Mouse (Mus musculus) forebrain, embryonic 14.5 days (tissue): ENCODE measurements around the gene Abcd4. TPM values are rescaled to one million over a fixed set of nuclear protein-coding genes. Genes with fewer than 3 reads are reported as not detected.

Experiments used
- ATAC-seq: fragments of 200-750 bp; cut with Nextera tagmentation; 2 replicates; pipeline ENCODE4 v1.8.0; 2017; ENCODE audit warnings: mild to moderate bottlenecking, moderate library complexity
- DNase-seq: peaks from one replicate; pipeline ENCODE4 v3.0.0-alpha.2; 2015; ENCODE audit warnings: low spot score
- H3K27ac ChIP-seq: fragments of 300-500 bp; sonication (generic); 2 replicates; pipeline ENCODE4 v1.5.1; 2014; ENCODE audit warnings: low read depth, mild to moderate bottlenecking, control low read depth, low read length, moderate library complexity
- H3K27me3 ChIP-seq: fragments of 300-500 bp; sonication (generic); replicated peaks from 2 replicates; pipeline ENCODE4 v1.6.1; 2014; ENCODE audit warnings: low read length, control low read depth, mixed read lengths; ENCODE audit not compliant: control insufficient read depth, insufficient read depth
- H3K36me3 ChIP-seq: fragments of 300-500 bp; sonication (generic); 2 replicates; pipeline ENCODE4 v1.6.1; 2014; ENCODE audit warnings: low read length, control low read depth; ENCODE audit not compliant: control insufficient read depth, insufficient read depth
- H3K4me1 ChIP-seq: fragments of 300-500 bp; sonication (generic); 2 replicates; pipeline ENCODE4 v1.6.1; 2014; ENCODE audit warnings: antibody characterized with exemption, low read length, control low read depth; ENCODE audit not compliant: control insufficient read depth, insufficient read depth
- H3K4me2 ChIP-seq: fragments of 300-500 bp; sonication (generic); 2 replicates; pipeline ENCODE4 v1.6.1; 2014; ENCODE audit warnings: mild to moderate bottlenecking, control low read depth, low read length
- H3K4me3 ChIP-seq: fragments of 300-500 bp; sonication (generic); 2 replicates; pipeline ENCODE4 v1.5.1; 2014; ENCODE audit warnings: low read depth, low read length, control low read depth
- H3K9ac ChIP-seq: fragments of 300-500 bp; sonication (generic); 2 replicates; pipeline ENCODE4 v1.6.1; 2014; ENCODE audit warnings: mild to moderate bottlenecking, low read length, control low read depth, moderate library complexity
- H3K9me3 ChIP-seq: fragments of 300-500 bp; sonication (generic); replicated peaks from 2 replicates; pipeline ENCODE4 v1.6.1; 2016; ENCODE audit warnings: low read length, control low read depth, mixed read lengths; ENCODE audit not compliant: control insufficient read depth
- WGBS: fragments of 180-500 bp; shearing (Covaris S2); extraction: QIAGEN DNeasy Blood & Tissue Kit; methylation state at CpG from one replicate; pipeline ENCODE4 v1.1.7; 2014; 5-methylcytosine and 5-hydroxymethylcytosine counted together
- polyA plus RNA-seq: library from polyadenylated mRNA; unstranded; fragments of >200 nt; fragmentation: Nextera tagmentation; extraction: Ambion mirVana; gene quantifications from 2 replicates; pipeline ENCODE4 v1.2.1, GENCODE M21; 2014

The Abcd4 gene
- polyA plus RNA-seq: 5.2 and 8.3 TPM in 2 replicates

- peak within 1 kb of the TSS; percentile 73 for H3K4me3 ChIP-seq
- under 1% methylated on average over 34 of the region's 34 CpGs for WGBS
- H3K27ac ChIP-seq: no peak within 1 kb of the TSS
These were observed at the start of gene Abcd4 for GRCm38 (mm10) chr12:84616977-84617630. Gene Abcd4, minus strand, starts transcription at chr12:84617413.

DNA sequence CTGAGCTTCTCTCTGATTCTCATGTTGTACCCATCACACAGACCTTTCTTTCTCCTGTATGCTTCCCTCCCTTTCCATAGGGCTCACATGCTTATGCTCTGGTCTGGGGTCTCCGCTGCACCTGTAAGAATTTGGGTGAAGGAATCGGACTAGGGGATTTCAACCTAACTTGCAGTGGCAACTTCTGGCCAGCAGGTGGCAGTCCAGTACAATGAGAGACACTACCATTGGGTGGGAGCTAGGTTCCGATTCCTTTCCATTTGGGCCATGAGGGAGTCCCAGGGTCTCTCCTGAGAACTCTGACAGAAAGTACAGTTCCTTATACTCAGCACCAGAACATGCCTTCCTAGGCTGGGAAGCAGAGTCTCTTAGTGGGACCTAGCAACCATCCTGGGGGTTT is 36.7 kb upstream of the Abcd4 start:
- ATAC-seq: no peak
- Histone ChIP-seq H3K4me2 (no peak overlapping the region), H3K27ac (no peak overlapping the region), H3K36me3 (no peaks in the 10 kb centered on the region), H3K9me3 (no peaks in the 10 kb centered on the region), H3K9ac (no peak overlapping the region), H3K4me3 (no peak overlapping the region), H3K27me3 (no peaks in the 10 kb centered on the region), H3K4me1 (no peaks in the 10 kb centered on the region)
- WGBS: 5% methylated on average over 3 of the region's 3 CpGs
- DNase-seq: peak; percentile 75

More at GRCm38 (mm10) chr12:84616977-84617630, at the start of gene Abcd4:
- Histone ChIP-seq H3K9me3 (no peaks in the 10 kb centered on the region), H3K4me1 (no peaks in the 10 kb centered on the region; the same call in 1 of the 2 replicates), H3K9ac (peak within 1 kb of the TSS; percentile 85), H3K27me3 (no peaks in the 10 kb centered on the region), H3K4me2 (peak within 1 kb of the TSS; percentile 51), H3K36me3 (no peaks in the 10 kb centered on the region)
- DNase-seq (peak; percentile 94), ATAC-seq (peak; percentile 99)

GRCm38 (mm10) chr12:84650234-84650633 is 33.0 kb upstream of the Abcd4 start:
- H3K36me3 ChIP-seq: no peaks in the 10 kb centered on the region
- no peak overlapping the region for H3K9ac ChIP-seq
- no peak for DNase-seq
- H3K4me3 ChIP-seq: no peak overlapping the region
- no peak overlapping the region for H3K27ac ChIP-seq
- no peak for ATAC-seq
- no peak overlapping the region for H3K4me2 ChIP-seq
- H3K27me3 ChIP-seq: no peaks in the 10 kb centered on the region
- WGBS: 89% methylated on average over 13 of the region's 13 CpGs
- H3K9me3 ChIP-seq: no peaks in the 10 kb centered on the region
- no peaks in the 10 kb centered on the region for H3K4me1 ChIP-seq

DNA sequence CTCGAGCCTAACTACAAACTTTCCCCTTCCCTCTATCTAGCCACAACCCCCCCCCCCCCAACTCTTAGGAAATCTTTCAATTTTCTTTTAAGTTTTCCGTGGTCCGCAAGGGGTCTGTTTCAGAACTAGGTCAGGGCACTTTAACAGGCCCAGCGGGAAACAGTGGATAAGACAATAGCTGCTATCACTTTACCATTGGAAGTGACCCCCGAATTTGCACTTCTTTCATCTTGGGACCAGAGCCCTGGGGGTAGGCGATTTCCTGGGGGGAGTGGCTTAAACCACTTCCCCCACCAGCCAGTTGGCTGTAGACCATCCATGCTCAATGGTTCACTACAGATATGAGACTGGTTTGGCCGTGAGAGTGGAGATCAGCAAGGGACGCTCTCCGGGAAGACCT is 23.4 kb upstream of the Abcd4 start, which contains the start of gene Vrtn:
Gene Vrtn (plus strand): TSS at position 366 of the 400 bp plus-strand sequence.
- WGBS: 2% methylated on average over 9 of the region's 9 CpGs
- H3K9me3 ChIP-seq: no peaks in the 10 kb centered on the region
- H3K27ac ChIP-seq: no peak within 1 kb of the TSS

DNA sequence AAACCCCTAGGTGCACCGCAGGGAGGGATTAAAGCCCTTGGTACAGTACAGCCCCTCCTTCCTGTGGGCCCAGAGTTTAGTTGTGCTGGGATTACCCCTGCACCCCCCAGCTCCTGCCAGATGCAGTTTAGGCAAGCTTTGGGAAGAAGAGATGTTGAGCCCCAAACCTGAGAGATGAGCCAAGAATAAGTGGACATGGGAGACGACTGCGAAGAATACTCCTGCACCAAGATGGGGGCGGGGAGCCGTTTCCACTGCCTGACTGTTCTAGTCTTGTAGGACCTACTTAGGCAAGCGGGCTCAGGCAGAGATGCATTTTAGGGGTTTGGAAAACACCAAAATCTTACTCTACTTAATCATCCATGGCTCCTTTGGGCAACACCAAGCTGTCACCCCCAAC is 23.0 kb upstream of the Abcd4 start:
- Histone ChIP-seq H3K27me3 (peaks cover 38% of the 10 kb centered on the region), H3K27ac (no peak overlapping the region), H3K4me1 (no peaks in the 10 kb centered on the region), H3K4me2 (no peak overlapping the region), H3K9me3 (no peaks in the 10 kb centered on the region), H3K9ac (no peak overlapping the region), H3K36me3 (no peaks in the 10 kb centered on the region), H3K4me3 (no peak overlapping the region)
- WGBS: 8% methylated on average over 6 of the region's 6 CpGs
- DNase-seq: no peak
- no peak for ATAC-seq

More for the DNA sequence above, 23.4 kb upstream of the Abcd4 start, which contains the start of gene Vrtn:
- Histone ChIP-seq H3K9ac (no peak within 1 kb of the TSS), H3K4me2 (no peak within 1 kb of the TSS), H3K4me3 (no peak within 1 kb of the TSS), H3K4me1 (no peaks in the 10 kb centered on the region), H3K27me3 (peaks cover 38% of the 10 kb centered on the region), H3K36me3 (no peaks in the 10 kb centered on the region)
- ATAC-seq (no peak), DNase-seq (no peak)

DNA sequence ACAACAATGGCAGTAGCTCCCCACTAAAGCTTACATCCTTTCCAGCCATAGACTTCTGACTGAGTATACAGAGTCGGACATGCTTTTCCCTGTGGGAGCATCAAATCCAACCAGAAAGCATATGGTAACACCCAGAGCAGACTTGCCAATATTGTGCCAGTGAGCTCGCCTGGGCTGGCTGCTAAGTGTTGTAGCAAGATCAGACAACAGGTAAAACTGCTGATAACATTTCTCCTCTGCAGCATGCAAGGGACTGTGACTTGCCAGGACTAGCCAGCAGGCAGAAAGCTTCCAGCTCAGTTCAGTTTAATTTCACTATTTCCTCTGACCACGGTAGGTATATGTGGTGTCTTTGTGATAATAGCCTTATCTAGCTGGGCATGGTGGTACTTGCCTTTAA is 14.7 kb upstream of the Abcd4 start:
- WGBS: 63% methylated on average over 3 of the region's 3 CpGs
- no peak for DNase-seq
- no peaks in the 10 kb centered on the region for H3K27me3 ChIP-seq
- no peak for ATAC-seq
- no peak overlapping the region for H3K4me2 ChIP-seq
- no peak overlapping the region for H3K4me3 ChIP-seq
- H3K9me3 ChIP-seq: no peaks in the 10 kb centered on the region
- no peaks in the 10 kb centered on the region for H3K36me3 ChIP-seq
- no peak overlapping the region for H3K27ac ChIP-seq
- no peak overlapping the region for H3K9ac ChIP-seq
- no peaks in the 10 kb centered on the region for H3K4me1 ChIP-seq

DNA sequence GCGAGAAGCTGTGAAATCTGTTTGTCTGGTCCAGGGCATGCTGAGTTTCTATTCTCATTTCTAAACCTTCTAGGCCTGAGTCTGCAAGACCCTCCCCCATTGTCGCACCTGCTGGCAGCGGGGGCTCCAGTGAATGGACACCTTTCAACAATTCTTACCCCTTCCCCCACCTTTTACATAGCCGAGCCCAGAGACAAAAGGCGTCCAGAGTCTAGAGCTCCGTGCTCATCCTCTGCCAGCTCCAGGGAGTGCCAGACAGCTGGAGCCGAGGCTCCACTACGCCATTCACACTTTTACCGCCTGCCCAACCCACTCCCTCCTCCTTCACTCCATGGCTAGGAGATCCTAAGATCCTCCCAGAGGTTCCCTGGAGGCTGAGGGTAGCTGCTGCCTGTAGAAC is 7.9 kb upstream of the Abcd4 start:
- Histone ChIP-seq H3K36me3 (no peaks in the 10 kb centered on the region), H3K4me2 (peak overlapping the region; percentile 33), H3K9me3 (no peaks in the 10 kb centered on the region), H3K4me1 (peaks cover 6% of the 10 kb centered on the region), H3K27ac (peak overlapping the region; percentile 52; the same call in 1 of the 2 replicates), H3K4me3 (no peak overlapping the region), H3K9ac (peak overlapping the region; percentile 41; the same call in 1 of the 2 replicates), H3K27me3 (no peaks in the 10 kb centered on the region)
- 2% methylated on average over 9 of the region's 9 CpGs for WGBS
- peak; percentile 74 for ATAC-seq
- peak; percentile 72 for DNase-seq

DNA sequence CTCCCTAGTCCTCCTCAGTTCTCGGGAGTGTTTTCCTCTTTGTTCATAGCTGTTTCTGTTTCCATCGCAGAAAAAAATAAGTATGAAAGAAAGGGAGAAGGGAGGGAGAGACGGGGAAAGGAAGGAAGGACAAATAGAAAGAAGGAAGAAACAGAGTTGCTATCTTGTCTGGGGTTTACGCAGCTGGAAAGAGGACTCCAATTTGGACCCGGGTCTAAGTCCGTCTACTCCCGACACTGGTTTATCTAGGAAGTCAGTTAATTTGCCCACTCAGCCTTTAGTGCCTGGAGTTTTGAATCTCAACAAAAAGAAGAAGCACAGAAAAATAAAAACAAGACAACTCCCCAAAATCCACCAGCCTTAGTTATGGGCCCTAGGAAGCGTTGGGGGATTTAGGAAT is 7.4 kb upstream of the Abcd4 start:
- H3K27me3 ChIP-seq: no peaks in the 10 kb centered on the region
- H3K27ac ChIP-seq: peak overlapping the region; percentile 41; the same call in 1 of the 2 replicates
- no peaks in the 10 kb centered on the region for H3K9me3 ChIP-seq
- no peak overlapping the region for H3K4me3 ChIP-seq
- no peaks in the 10 kb centered on the region for H3K36me3 ChIP-seq
- DNase-seq (no peak), ATAC-seq (no peak)
- WGBS: 16% methylated on average over 8 of the region's 8 CpGs
- peak overlapping the region; percentile 33 for H3K4me2 ChIP-seq
- H3K9ac ChIP-seq: peak overlapping the region; percentile 41; the same call in 1 of the 2 replicates
- H3K4me1 ChIP-seq: peaks cover 6% of the 10 kb centered on the region

- Histone ChIP-seq H3K9me3 (no peaks in the 10 kb centered on the region), H3K4me2 (no peak overlapping the region), H3K27me3 (no peaks in the 10 kb centered on the region), H3K9ac (no peak overlapping the region), H3K4me1 (peaks cover 6% of the 10 kb centered on the region), H3K36me3 (no peaks in the 10 kb centered on the region), H3K4me3 (no peak overlapping the region), H3K27ac (no peak overlapping the region)
- DNase-seq: peak; percentile 67
- ATAC-seq: no peak
These were observed 3.8 kb upstream of the Abcd4 start for GRCm38 (mm10) chr12:84620975-84621374.
